Mouse (Mus musculus) midbrain, embryonic 11.5 days (tissue): ENCODE results near the gene Haus7. TPM values are rescaled to one million over a fixed set of nuclear protein-coding genes. Genes with fewer than 3 reads are reported as not detected.
"Not testable (repeated sequence)": the region's sequence is repeated elsewhere in the genome, so short reads cannot be mapped to it uniquely, and the experiment has no call there.

ENCODE experiments used
- ATAC-seq: fragments of 200-750 bp; cut with Nextera tagmentation; 2 replicates; pipeline ENCODE4 v1.8.0; 2017; ENCODE audit warnings: moderate TSS enrichment, moderate library complexity; ENCODE audit not compliant: low FRiP score
- DNase-seq: peaks from one replicate; pipeline ENCODE4 v3.0.0; 2015; ENCODE audit warnings: low spot score; ENCODE audit errors: missing footprints
- H3K27ac ChIP-seq: fragments of 300-500 bp; sonication (generic); 2 replicates; pipeline ENCODE4 v1.5.1; 2014; ENCODE audit warnings: low read depth, low read length
- H3K27me3 ChIP-seq: fragments of 300-500 bp; sonication (generic); 2 replicates; pipeline ENCODE4 v1.6.1; 2014; ENCODE audit warnings: mild to moderate bottlenecking, low read length, moderate library complexity, mixed read lengths; ENCODE audit not compliant: control insufficient read depth, insufficient read depth
- H3K36me3 ChIP-seq: fragments of 300-500 bp; sonication (generic); 2 replicates; pipeline ENCODE4 v1.6.1; 2014; ENCODE audit warnings: mild to moderate bottlenecking, low read length, moderate library complexity, mixed read lengths; ENCODE audit not compliant: control insufficient read depth, insufficient read depth
- H3K4me1 ChIP-seq: fragments of 300-500 bp; sonication (generic); 2 replicates; pipeline ENCODE4 v1.6.1; 2014; ENCODE audit warnings: low read length; ENCODE audit not compliant: control insufficient read depth, insufficient read depth
- H3K4me2 ChIP-seq: fragments of 300-500 bp; sonication (generic); 2 replicates; pipeline ENCODE4 v1.6.1; 2014; ENCODE audit warnings: mild to moderate bottlenecking, moderate library complexity
- H3K4me3 ChIP-seq: fragments of 300-500 bp; sonication (generic); 2 replicates; pipeline ENCODE4 v1.5.1; 2014; ENCODE audit warnings: low read depth, low read length
- H3K9ac ChIP-seq: fragments of 300-500 bp; sonication (generic); 2 replicates; pipeline ENCODE4 v1.6.1; 2014; ENCODE audit warnings: low read length
- H3K9me3 ChIP-seq: fragments of 300-500 bp; sonication (generic); 2 replicates; pipeline ENCODE4 v1.6.1; 2016; ENCODE audit warnings: low read length; ENCODE audit not compliant: control insufficient read depth
- WGBS: fragments of 180-500 bp; shearing (Covaris S2); extraction: QIAGEN DNeasy Blood & Tissue Kit; methylation state at CpG from one replicate; pipeline ENCODE4 v1.1.7; 2014; 5-methylcytosine and 5-hydroxymethylcytosine counted together
- polyA plus RNA-seq: library from polyadenylated mRNA; unstranded; fragments of >200 nt; fragmentation: Nextera tagmentation; extraction: Ambion mirVana; gene quantifications from 2 replicates; pipeline ENCODE4 v1.2.1, GENCODE M21; 2014

The Haus7 gene
- polyA plus RNA-seq, 1 experiment from 2014 or later, result 72.3 TPM

GRCm38 (mm10) chrX:73432850-73433249, 26.0 kb downstream of the Haus7 start:
- Histone ChIP-seq H3K36me3 (no peaks in the 10 kb centered on the region), H3K27me3 (no peaks in the 10 kb centered on the region), H3K9ac (no peak overlapping the region), H3K4me2 (no peak overlapping the region), H3K4me1 (no peaks in the 10 kb centered on the region), H3K9me3 (no peaks in the 10 kb centered on the region), H3K4me3 (no peak overlapping the region), H3K27ac (no peak overlapping the region)
- ATAC-seq (no peak), DNase-seq (no peak)
- 84% methylated on average over 5 of the region's 5 CpGs for WGBS

- ATAC-seq (no peak), DNase-seq (no peak)
- Histone ChIP-seq H3K4me1 (no peaks in the 10 kb centered on the region), H3K4me2 (no peak overlapping the region), H3K4me3 (no peak overlapping the region), H3K27ac (no peak overlapping the region), H3K9ac (no peak overlapping the region), H3K9me3 (no peaks in the 10 kb centered on the region), H3K36me3 (no peaks in the 10 kb centered on the region), H3K27me3 (no peaks in the 10 kb centered on the region)
- 75% methylated on average over 2 of the region's 2 CpGs for WGBS
These were observed 28.8 kb downstream of the Haus7 start for GRCm38 (mm10) chrX:73430036-73430435.

GRCm38 (mm10) chrX:73412767-73413166, 46.1 kb downstream of the Haus7 start:
- 29% methylated on average over 1 of the region's 1 CpGs for WGBS
- no peaks in the 10 kb centered on the region for H3K4me1 ChIP-seq
- no peak overlapping the region for H3K27ac ChIP-seq
- H3K9me3 ChIP-seq, result no peaks in the 10 kb centered on the region
- no peak overlapping the region for H3K9ac ChIP-seq
- H3K4me3 ChIP-seq, result no peak overlapping the region
- no peak for ATAC-seq
- no peaks in the 10 kb centered on the region for H3K27me3 ChIP-seq
- H3K4me2 ChIP-seq, result no peak overlapping the region
- DNase-seq, result no peak
- H3K36me3 ChIP-seq, result no peaks in the 10 kb centered on the region

GRCm38 (mm10) chrX:73410880-73411517, 47.8 kb downstream of the Haus7 start, which contains the start of gene Zfp92:
TSS of gene Zfp92 (plus strand) at chrX:73411096.
- DNase-seq, result no peak
- no peaks in the 10 kb centered on the region for H3K27me3 ChIP-seq
- peak within 1 kb of the TSS; percentile 36 for H3K4me2 ChIP-seq
- H3K9ac ChIP-seq, result peak within 1 kb of the TSS; percentile 24; the same call in 1 of the 2 replicates
- no peak for ATAC-seq
- H3K4me3 ChIP-seq, result peak within 1 kb of the TSS; percentile 15; the same call in 1 of the 2 replicates
- H3K27ac ChIP-seq, result no peak within 1 kb of the TSS
- H3K36me3 ChIP-seq, result no peaks in the 10 kb centered on the region
- H3K9me3 ChIP-seq, result no peaks in the 10 kb centered on the region
- no peaks in the 10 kb centered on the region for H3K4me1 ChIP-seq
- WGBS, result 17% methylated on average over 20 of the region's 20 CpGs

GRCm38 (mm10) chrX:73401616-73402015, 57.2 kb downstream of the Haus7 start:
- H3K36me3 ChIP-seq, result no peaks in the 10 kb centered on the region
- no peaks in the 10 kb centered on the region for H3K27me3 ChIP-seq
- no peak overlapping the region for H3K27ac ChIP-seq
- ATAC-seq (no peak), DNase-seq (no peak)
- H3K9me3 ChIP-seq, result no peaks in the 10 kb centered on the region
- H3K4me2 ChIP-seq, result no peak overlapping the region
- H3K4me1 ChIP-seq, result no peaks in the 10 kb centered on the region
- H3K9ac ChIP-seq, result no peak overlapping the region
- WGBS, result 90% methylated on average over 12 of the region's 12 CpGs
- no peak overlapping the region for H3K4me3 ChIP-seq

- H3K4me3 ChIP-seq, result no peak overlapping the region
- ATAC-seq (no peak), DNase-seq (no peak)
- H3K27me3 ChIP-seq, result no peaks in the 10 kb centered on the region
- H3K9ac ChIP-seq, result no peak overlapping the region
- 93% methylated on average over 20 of the region's 20 CpGs for WGBS
- H3K27ac ChIP-seq, result no peak overlapping the region
- H3K36me3 ChIP-seq, result no peaks in the 10 kb centered on the region
- no peaks in the 10 kb centered on the region for H3K4me1 ChIP-seq
- H3K4me2 ChIP-seq, result no peak overlapping the region
- no peaks in the 10 kb centered on the region for H3K9me3 ChIP-seq
These were observed 57.9 kb downstream of the Haus7 start for GRCm38 (mm10) chrX:73400951-73401350.

GRCm38 (mm10) chrX:73398636-73399035, 60.2 kb downstream of the Haus7 start, which contains the start of gene Gm18336:
TSS of gene Gm18336 (minus strand) at chrX:73398736.
- H3K4me2 ChIP-seq, H3K4me1 ChIP-seq, H3K4me3 ChIP-seq, H3K27me3 ChIP-seq, H3K36me3 ChIP-seq, H3K27ac ChIP-seq, ATAC-seq, H3K9ac ChIP-seq, H3K9me3 ChIP-seq, DNase-seq: not testable (repeated sequence)
- WGBS, result 88% methylated on average over 1 of the region's 2 CpGs

GRCm38 (mm10) chrX:73396446-73396845, 62.4 kb downstream of the Haus7 start:
- Histone ChIP-seq H3K9ac (no peak overlapping the region), H3K27ac (no peak overlapping the region), H3K36me3 (no peaks in the 10 kb centered on the region), H3K4me1 (no peaks in the 10 kb centered on the region), H3K4me3 (no peak overlapping the region), H3K9me3 (no peaks in the 10 kb centered on the region), H3K27me3 (no peaks in the 10 kb centered on the region), H3K4me2 (no peak overlapping the region)
- no peak for DNase-seq
- no peak for ATAC-seq
- WGBS, result 88% methylated on average over 1 of the region's 1 CpGs

GRCm38 (mm10) chrX:73391481-73391880, 67.4 kb downstream of the Haus7 start:
- Histone ChIP-seq H3K4me2 (no peak overlapping the region), H3K9me3 (no peaks in the 10 kb centered on the region), H3K27me3 (no peaks in the 10 kb centered on the region), H3K9ac (no peak overlapping the region), H3K27ac (no peak overlapping the region), H3K4me1 (no peaks in the 10 kb centered on the region), H3K4me3 (no peak overlapping the region), H3K36me3 (no peaks in the 10 kb centered on the region)
- DNase-seq, result no peak
- 85% methylated on average over 4 of the region's 4 CpGs for WGBS
- no peak for ATAC-seq
